Mouse (Mus musculus) C2C12 (cell line): ENCODE measurements around the gene Clec10a.

Experiments
- CEBPB ChIP-seq: IDR thresholded peaks from one replicate; pipeline ENCODE4 v1.6.1; 2011; ENCODE audit warnings: low read depth, mild to moderate bottlenecking, control low read depth, moderate library complexity
- CTCF ChIP-seq: IDR thresholded peaks from one replicate; pipeline ENCODE4 v1.5.1; 2011; ENCODE audit not compliant: control insufficient read depth, insufficient read depth, insufficient read length
- MAX ChIP-seq: IDR thresholded peaks from one replicate; pipeline ENCODE4 v1.6.1; 2011; ENCODE audit warnings: mild to moderate bottlenecking, control low read depth
- MYOG ChIP-seq: IDR thresholded peaks from one replicate; pipeline ENCODE4 v1.6.1; 2011; ENCODE audit not compliant: control insufficient read depth, insufficient read length; ENCODE audit errors: extremely low read depth
- USF1 ChIP-seq: IDR thresholded peaks from one replicate; pipeline ENCODE4 v1.6.1; 2011; ENCODE audit warnings: low read depth, mild to moderate bottlenecking, control low read depth, moderate library complexity

- no peak for TF ChIP-seq CEBPB
- TF ChIP-seq MYOG, result no peak
- no peak for TF ChIP-seq CTCF
- TF ChIP-seq USF1, result peak; percentile 71
- TF ChIP-seq MAX, result peak; percentile 57
These were observed 41.4 kb upstream of the Clec10a start for GRCm38 (mm10) chr11:70114562-70114961.
